Mouse (Mus musculus): ENCODE data around the gene Acaca. TPM values are rescaled to one million over a fixed set of nuclear protein-coding genes. Genes with fewer than 3 reads are reported as not detected.

Acaca gene
- total RNA-seq, 2 experiments from 2014 or later = 105 to 117 TPM

DNA sequence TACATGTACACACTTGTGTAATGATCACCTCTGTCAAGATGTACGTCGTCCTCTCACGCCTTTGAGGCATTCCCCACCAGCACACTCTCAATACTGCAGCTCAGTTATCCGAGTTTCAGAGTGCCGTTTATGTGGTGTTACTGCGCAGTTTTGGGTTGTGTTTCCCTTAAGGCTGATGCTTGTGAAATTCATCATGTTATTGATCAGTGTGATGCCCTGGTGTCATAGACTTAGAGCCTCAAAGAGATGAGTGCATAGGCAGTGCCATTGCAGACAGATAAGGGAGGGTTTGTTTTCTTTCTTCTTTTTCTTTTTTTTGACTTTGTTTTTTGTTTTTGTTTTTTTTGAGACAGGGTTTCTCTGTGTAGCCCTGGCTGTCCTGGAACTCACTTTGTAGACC, 81.4 kb downstream of the Acaca start:
- DNase-seq (ENCODE audit: low spot score in 2 of 2) = no peak

DNA sequence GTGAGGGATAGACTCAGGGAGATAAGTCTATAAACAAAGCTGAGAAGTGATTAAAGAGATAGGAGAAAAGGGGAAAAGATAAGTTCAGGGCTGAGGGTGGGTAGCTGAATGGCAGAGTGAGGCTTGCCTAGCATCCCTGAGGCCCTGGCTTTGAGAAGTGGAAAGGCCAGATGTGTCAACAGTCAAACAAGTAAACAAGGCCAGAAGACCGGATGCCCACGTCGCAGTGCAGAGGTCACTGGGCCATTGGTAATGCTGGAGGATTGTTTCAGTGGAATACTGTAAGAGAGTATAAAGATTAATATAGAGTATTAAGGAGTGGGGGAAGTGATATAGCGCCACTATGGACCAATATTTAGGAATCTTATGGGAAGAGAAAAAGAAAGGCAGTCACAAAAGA, 89.5 kb downstream of the Acaca start:
- no peak for DNase-seq (ENCODE audit: low spot score in 2 of 2)

DNA sequence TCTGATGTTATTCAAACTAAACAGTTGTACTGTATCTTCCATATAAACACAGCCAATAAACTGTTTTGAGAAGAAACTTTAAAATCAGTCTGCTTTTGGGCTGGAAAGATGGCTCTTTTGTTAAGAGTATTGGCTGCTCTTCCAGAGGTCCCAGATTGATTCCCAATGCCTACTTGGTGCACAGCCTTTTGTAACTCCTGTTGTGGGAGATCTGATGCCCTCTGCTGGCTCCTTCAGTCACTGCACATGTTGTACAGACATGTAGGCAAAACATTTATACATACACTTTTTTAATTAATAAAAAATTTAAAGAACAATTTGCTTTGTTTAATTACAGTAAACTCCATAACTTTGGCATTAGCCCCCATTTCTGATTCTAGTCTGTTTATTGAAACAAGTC, 114.1 kb downstream of the Acaca start:
- DNase-seq (ENCODE audit: low spot score in 2 of 2) = peak; percentile 41 to 56

DNA sequence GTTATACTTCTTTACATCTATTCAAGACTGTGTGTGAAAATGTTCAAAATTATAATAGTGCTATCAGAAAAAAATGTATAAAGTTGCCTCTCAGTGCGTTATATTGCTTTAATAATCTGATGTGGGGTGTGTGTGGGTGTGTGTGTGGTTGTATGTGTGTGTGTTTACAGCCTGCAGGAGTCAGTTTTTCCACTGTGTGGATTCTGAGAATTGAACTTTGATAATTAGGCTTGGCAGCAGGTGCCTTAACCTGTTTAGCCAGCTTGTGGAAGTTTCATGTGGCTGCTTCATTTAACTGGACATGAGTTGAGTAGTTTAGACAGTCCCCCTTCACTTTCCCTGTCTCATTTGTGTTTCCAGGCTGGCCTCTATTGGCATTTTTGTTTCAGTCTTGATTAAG, 117.9 kb downstream of the Acaca start:
- no peak for DNase-seq (ENCODE audit: low spot score in 2 of 2)

DNA sequence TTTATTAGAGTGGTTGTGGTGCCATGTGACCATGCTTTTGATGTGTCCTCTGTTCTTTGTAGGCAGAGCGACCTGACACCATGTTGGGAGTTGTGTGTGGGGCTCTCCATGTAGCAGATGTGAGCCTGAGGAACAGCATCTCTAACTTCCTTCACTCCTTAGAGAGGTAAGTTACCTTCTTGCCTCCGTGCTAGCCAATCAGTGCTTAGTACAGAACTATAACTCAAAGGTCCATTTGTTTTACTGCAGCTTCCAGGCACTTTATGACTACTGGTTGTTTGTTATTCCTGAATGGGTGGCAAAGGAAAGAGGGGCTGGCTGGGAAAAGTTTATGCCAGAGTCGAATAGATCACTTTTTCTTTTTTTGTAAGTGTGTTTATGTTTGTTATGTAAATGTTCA, 121.7 kb downstream of the Acaca start:
- DNase-seq (ENCODE audit: low spot score in 2 of 2) = no peak

DNA sequence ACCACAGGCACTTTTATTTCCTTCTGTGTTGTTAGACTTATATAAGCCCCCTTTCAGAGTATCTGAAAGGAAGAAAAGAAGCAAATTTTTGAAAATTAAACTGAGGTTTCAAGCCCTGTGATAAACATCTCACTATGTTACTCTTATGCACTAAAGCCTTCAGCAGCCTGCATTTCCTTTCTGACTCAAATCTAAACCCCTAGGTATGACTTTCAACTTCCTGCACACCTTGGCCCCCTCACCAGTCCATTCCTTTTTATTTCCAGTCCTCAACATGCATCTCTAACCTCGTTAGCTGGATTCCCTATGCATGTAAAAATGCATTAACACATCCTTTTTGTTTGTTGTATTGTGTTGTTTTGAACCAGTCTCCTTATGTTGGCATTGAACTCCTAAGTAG, 123.0 kb downstream of the Acaca start:
- DNase-seq (ENCODE audit: low spot score in 2 of 2) = no peak

DNA sequence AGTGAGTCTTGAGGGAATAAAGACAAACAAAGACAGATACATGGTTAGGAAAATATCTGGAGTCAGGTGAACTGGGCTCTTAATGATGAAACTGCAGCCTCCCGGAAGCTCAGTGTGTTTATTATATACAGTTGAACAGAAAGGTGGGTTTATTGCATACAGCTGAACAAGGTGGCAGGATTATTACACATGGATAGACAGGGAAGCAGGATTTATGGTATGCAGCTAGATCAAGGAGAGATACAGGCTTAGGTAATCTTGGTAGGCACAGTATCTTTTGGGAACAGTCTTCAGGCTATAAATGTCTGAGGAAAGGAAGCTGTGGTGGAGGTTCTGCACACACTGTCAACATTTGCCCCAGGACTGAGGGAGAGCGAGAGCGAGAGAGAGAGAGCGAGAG, 126.4 kb downstream of the Acaca start:
- DNase-seq (ENCODE audit: low spot score in 2 of 2) = no peak

DNA sequence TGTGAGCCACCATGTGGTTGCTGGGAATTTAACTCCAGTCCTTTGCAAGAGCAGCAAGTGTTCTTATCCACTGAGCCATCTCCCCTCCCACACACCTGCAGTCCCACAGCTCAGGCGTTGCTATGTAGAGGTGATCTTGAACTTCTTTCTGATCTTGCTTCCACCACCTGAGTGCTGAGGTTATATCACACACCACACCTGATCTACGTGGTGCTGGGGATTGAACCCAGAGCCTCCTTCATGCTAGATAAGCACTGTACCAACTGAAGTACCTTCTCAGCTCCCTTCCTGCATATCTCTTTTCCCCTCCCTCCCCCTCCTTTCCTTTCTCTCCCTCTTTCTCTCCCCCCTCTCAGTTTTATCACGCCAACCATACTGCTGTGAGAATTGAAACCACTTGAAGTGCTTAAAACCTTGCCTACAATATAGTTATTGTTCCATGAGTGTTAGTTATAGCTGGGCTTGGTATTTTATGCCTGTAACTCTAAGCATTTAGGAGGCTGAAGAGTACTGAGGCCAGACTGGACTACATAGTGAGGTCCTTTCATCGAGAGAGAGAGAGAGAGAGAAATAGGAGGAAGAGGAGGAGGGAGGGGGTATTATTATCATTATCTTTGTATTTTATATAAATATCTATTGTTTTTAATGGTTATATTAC, 128.7 kb downstream of the Acaca start:
- DNase-seq (ENCODE audit: low spot score in 2 of 2) = no peak

DNA sequence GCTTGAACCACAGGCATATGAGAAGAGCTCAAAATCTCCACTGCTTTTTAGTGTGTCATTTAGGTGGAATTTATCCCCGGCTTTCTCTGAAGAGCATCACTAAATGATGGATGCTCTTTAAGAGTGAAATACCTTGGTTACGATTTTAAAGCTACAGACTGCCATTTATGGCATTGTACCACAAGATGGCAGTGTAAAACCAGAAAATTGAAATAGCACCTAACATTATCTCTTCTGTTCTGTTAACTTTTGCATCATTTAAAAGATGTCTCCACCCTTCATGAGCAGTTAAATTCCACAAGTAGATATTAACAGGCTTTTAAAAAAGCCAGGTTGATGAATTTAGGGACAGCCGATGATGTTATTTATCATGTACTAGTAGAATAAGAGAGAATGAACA, 135.0 kb downstream of the Acaca start:
- DNase-seq (ENCODE audit: low spot score in 2 of 2) = peak in 1 of 2 experiments; percentile 22

DNA sequence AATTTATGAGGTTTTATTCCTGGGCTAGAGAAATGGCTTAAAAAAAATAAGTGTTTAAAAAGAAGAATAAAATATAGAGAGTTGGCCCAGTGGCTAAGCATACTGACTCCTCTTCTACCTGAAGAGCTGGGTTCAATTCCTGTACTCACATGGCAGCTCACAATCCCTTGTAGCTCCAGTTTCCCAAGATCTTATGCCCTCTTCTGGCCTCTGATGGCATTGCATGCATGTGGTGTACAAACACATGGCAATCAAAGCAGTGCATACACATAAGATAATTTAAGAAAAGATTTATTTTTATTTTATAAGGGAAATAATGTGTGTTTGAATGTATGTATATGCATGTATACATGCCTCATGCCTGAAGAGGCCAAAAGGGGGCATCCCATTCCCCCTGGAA, 138.6 kb downstream of the Acaca start:
- peak in 1 of 2 experiments; percentile 15 for DNase-seq (ENCODE audit: low spot score in 2 of 2)

DNA sequence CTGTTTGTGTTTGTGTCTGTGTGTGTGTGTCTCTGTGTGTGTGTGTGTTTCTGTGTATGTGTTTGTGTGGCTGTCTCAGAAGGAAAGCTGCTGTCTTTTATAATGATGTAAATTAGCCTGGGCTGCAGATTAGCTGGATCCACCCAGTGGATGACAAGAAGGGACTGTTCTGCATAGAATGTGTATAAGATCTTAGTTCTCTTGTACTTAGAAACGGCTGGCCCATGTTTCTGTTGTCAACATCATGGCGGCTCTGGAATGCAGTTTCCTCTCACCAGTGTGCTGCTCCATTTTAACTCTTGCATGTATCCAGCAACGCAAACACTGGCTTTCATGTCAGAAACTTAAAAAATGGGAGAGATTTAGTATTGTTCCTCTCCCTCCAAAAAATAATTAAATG, 141.0 kb downstream of the Acaca start:
- no peak for DNase-seq (ENCODE audit: low spot score in 2 of 2)

DNA sequence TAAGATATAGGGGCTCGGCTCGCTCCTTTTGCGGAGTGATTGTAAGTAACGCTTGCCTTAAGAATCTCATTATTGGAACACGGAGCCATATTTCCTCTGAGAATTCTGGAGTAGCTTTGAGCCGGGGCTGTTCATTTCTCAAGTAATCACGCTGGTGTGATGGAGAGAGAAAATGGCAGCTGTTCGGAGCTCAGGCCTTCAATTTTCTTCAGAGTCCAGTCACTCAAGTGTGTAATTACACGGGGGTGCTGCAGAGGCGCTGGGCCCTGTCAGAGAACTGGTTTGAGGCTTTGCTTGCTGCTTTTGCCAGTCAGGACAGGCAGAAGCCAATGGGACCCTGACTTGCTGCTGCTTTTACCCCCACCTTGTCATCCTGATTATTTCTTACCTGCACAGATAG, 142.5 kb downstream of the Acaca start:
- DNase-seq (ENCODE audit: low spot score in 2 of 2) = no peak

DNA sequence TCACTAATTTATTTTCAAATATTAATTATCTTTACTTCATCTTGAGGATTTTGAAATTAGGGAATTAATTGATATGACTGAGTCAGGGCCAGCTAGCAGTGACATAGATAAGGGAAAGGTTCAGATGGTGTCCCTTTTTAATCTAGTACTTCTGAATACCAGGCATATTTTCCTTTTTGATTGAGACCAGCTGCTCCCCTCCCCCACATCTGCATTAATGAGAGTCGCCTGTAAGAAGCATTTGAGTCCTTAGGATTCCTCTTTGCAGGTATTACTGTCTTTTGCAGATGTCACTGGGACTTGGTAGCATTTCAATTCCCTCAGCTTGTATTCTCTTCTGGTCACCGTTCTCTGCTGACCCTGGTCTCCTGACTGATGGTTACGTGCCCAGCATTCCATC, 143.1 kb downstream of the Acaca start:
- DNase-seq (ENCODE audit: low spot score in 2 of 2) = no peak

DNA sequence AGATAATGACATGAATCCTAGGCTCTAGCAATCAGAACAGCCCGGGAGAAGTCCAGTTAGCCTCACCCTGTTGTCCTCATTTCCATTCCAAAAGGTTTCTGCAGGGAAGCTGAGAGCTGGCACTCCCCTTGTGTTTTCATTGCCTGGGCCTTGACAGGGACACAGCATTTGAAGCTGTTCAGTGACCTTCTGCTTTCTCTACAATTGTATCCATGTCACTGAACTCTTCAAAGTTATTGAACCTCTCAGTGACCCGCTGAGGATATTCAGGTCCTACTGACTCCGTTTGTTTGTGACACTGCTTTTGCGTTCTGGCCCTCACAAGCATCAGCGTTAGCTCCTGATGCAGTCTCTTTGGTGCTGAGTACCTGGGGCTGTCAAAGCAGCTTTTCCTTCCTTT, 147.5 kb downstream of the Acaca start:
- no peak for DNase-seq (ENCODE audit: low spot score in 2 of 2)

DNA sequence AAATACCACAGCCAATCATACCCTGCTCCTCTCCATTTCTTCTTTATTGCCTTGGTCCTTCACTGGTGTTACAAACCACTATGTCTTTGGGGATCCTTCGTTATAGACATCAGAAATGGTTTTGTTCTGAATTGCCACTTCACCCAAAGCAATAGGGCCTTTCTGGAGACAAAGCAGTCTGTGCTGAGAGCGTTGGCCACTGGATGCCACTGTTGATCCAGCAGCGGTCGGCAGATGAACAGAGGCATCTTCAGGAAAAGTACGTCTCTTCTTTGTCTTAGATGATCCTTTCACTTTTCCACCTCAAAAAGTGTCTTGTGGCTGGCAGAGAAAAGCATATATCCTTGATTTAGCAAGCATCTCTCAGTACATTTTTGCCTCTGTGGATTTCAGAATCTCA, 151.8 kb downstream of the Acaca start:
- peak; percentile 15 to 28 for DNase-seq (ENCODE audit: low spot score in 2 of 2)

DNA sequence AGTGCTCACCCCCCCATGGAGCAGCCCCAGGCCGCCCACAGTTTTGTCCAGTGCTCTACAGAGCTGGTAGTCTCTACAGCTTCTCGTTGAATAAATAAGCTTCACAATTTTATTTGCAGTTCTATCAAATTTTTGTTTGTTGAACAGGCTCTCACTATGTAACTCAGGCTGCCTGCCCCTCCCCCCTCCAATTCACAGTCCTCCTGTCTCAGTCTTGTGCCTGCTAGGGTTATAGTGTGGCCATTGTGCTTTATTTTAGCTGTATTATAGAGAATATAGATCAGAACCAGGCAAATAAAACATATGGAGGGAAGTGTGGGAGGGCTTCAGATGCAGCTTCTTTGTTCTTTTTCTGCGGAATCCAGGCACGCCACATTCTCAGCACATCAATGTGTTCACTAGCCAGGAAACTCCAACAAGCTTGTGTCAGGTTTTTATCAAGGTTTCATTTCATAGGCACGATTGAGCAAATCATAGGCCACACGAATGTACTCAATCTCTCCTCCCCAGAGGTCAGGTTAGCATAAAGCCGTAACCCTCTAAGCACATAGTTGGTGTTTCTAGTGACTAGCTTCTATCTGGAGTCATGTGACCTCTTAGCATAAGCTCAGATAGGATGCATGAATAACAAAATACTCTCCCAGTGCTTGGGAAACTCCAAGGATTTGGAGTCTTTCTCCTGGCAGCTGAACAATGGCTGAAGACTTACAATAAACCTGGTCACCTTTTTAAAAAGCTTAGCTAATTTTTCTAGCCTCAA, 153.7 kb downstream of the Acaca start:
- DNase-seq (ENCODE audit: low spot score in 2 of 2) = peak in 1 of 2 experiments; percentile 29

DNA sequence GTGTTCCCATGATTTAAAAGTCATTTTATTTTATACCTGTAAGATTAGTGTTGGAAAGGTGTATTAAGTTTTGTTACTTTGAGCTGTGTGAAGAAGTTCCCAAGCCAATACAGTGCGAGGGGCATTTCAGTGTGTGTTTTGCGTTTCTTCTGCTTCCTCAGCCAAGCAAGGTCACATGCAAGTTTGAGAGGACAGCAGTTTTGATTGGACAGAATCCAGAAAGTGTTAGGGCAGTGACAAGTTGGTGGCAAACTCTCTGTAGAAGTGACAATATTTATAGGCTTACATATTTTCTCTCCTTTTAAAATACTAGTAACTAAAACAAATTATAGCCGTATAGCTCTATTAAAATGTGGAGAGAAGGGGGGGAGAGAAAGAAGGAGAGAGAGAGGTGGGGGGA, 161.3 kb downstream of the Acaca start:
- no peak for DNase-seq (ENCODE audit: low spot score in 2 of 2)

DNA sequence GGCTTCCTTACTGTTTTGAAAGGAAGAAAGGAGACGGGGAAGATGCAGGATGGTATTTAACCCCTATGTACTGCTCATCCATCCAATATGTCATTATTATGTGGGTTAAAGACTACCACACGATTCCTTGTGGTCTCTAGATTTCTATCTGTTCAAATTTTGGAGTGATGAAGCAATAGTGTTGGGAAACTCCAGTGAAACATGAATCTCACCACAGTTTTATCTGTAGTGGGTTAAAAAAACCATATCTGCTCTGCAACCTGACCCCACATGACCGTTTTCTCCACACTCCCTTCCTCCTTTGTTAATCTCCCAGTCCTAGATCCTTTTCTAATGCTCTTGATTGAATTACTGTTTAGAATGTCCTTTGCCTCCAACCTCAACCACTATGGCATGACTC, 163.1 kb downstream of the Acaca start:
- DNase-seq (ENCODE audit: low spot score in 2 of 2) = no peak

DNA sequence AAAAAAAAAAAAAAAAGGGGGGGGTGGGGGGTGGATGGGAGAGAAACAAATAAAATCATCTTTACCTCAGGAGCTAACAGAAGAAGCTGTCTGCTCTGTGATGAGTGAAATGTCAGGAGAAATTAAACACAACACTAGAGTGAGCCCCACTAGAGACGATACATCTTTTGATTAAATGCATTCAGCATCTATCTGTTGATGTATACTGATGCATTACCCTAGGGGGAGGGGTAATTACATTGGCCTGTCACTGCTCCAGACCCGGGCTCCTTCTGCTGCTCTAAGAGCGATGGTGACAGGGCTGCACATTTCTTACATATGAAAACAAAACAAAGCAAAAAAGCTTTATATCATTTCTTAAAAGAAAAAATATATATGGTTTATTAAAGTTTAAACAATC, 163.8 kb downstream of the Acaca start:
- no peak for DNase-seq (ENCODE audit: low spot score in 2 of 2)

DNA sequence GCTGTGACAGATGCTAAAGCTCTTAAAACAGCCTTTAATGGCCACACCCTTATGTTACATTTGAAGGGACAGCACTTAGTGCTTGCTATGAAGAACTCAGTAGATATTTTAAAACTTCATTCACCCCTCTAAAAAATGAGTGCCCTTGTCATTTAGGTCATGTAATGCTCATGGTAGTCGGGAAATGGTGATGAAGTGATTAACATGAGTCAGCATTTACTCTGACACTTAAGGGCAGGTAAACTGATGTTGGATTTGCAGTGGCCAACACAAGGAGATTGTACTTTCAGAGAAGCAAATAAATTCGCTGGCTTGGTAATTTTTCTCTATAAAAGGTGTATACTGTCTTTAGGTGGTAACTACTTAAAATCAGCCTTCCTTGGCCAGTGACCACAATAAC, 166.9 kb downstream of the Acaca start:
- DNase-seq (ENCODE audit: low spot score in 2 of 2) = no peak

DNA sequence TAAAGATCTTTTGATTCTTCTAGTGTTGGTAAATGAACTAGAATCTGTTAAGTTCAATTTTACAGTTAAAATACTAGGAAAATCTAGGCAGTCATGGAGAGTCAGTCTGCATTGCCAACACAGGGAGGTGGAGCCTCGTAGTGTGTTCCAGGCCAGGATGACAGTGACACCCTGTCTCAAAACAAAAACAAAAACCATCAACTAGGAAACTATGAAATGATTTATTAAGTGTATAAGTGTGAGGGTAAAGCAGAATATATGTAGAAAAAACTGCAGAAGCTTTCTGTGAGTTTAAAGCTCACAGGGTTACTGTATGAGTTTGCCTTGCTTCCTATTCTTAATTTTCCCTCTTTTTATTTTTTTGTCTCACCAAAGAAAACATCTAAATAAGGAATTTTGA, 176.0 kb downstream of the Acaca start:
- no peak for DNase-seq (ENCODE audit: low spot score in 2 of 2)

DNA sequence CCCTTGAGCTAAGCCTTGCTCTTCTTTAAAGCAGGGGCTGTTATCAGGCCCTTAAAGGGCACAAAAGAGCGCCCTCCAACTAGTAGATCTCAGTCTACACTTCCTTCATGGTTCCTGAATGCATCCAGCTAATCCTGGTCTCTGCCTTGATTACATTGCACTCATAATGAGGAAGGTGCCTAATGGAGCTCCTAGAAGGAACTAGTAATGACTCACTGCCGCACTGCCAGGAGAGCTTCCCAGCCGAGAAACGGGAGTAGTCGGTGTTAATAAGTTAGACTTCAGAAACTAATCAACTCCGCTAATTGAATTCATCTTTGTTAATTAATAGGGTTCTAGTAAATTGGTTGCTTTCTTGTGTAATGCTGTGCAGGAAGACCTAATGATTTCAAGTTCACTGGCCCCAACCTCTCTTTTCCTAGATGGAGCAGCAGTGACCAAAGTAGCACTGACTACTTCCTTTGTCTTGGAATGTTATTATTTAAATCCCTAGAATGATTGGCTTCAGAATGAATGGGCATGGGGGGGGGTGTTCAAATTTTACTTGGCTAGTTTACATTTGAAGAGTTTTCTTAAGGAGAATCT, 176.8 kb downstream of the Acaca start:
- no peak for DNase-seq (ENCODE audit: low spot score in 2 of 2)
